Mouse (Mus musculus) left cerebral cortex, adult 18-20 months (tissue): Measurements from ENCODE around the gene 9630041A04Rik. TPM values are rescaled to one million over a fixed set of nuclear protein-coding genes. Genes with fewer than 3 reads are reported as not detected.
A peak's percentile ranks its signal among the peaks of the same experiment; 100 is the strongest.

Source experiments
- DNase-seq, 2 experiments: peaks; one replicate each; pipeline ENCODE4 v3.0.0; 2021 to 2022; ENCODE audit warnings: low spot score in 2 of 2, mixed read lengths in 1 of 2
- total RNA-seq, 2 experiments: library from RNA; stranded (reverse); gene quantifications; 2 replicates each; pipeline ENCODE4 v1.2.3; 2021

9630041A04Rik gene
- total RNA-seq, 2 experiments from 2014 or later, result not detected

DNA sequence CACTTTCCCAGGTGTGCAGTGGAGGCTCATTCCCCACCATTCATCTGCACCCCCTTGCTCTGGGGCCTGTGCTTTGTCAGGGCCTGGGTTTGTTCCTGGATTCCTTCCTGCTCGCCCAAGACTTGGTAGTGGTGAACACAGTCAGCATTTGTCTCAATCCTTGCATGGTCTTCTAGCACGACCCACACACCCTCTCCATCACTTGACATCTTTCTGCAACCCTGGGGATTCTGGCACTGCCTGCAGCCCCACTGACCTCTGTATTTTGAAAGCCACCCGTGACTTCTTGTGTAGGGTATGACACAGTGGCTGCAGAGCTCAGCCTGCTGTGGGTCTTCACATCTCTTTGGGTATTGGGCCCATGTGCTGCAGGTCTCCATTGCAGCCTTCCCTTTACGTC, 57.1 kb downstream of the 9630041A04Rik start:
- no peak for DNase-seq

- DNase-seq, result no peak
Measured at GRCm38 (mm10) chr9:101919324-101919723, 57.7 kb downstream of the 9630041A04Rik start.

DNA sequence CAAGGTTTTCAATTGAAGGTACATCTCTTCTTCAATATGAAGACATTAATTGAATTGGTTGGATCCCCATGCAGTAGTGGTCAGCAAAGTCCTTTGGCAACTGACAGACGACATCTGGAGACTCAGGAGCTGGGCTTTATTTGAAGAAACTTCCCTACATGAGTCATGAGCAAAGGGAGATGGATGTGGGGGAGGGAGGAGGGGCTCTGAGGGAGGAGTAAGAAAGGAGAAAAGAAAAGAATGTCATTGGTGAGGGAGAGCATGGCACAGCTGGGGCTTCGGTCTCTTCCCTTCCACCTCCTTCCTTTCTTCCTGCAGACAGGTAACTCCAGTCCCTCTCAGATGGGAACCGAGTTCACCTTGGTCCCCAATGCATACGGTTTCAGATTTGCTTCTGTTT, 61.2 kb downstream of the 9630041A04Rik start:
- no peak for DNase-seq

DNA sequence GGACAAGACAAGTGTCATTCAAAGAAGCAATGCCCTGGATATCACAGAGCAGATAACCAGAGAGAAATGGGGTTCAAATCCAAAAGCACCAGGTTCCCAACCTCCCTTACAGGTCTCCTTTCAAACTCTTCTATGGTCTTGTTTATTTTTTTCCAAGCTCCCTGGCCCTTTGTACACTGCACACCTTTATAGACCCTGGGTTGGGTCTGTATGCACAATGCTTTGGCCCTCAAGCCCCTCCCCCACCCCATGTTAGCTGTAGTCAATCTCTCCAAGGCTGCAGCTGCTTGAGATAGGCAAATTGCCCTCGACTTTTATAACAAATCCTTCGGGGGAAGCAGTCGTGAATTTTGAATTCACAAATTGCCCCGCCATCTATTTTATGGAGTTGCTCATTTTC, 63.2 kb downstream of the 9630041A04Rik start:
- no peak for DNase-seq

DNA sequence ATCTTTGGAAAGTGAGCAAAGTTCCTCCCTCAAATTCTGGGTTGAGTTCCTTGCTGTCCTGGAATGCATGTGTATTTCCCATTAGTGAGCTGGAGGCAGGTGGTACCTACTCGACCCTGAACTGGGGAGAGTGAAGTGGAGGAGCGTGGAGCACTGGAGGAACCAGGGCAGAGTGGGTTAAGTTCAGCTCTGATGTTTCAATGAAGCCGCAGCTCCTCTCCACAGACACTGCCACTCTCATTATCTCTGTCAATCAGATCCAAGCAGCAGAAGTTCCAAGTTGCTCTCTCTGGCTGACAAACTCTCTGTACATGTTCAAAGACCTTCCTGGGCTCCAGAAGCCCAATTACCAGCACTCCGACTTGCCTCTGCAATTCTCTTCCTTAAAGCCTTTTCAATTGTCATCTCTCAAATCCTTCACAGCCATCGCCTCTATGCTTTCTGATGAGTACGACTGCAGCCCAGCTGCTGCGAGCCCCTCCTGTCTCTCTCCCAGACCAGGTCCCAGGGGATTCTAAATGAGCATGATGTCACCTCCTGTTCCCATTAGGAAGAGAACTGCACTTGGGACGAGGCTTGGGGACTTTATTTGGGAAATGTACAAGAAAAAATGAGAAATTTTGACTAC, 72.4 kb downstream of the 9630041A04Rik start:
- no peak for DNase-seq

GRCm38 (mm10) chr9:101934887-101935286, 73.2 kb downstream of the 9630041A04Rik start:
- no peak for DNase-seq

DNA sequence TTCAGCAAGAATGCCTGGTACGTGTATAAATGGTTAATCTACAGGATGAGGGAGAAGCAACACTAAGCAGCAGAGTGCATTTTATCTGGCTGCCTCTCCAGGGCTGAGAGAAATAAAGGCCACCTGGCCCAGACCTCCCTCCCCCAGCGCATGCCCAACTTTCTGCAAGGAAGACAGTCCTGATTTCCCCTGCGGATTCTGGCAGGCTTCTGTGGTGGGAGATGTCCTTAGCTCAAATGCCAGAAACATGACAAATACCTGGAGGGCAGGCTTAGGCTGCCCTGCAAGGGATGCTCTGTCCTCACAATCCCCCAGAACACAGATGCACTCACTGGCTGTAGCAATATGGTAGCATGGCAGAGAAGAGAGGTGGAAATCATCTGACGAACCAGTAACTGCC, 76.4 kb downstream of the 9630041A04Rik start:
- no peak for DNase-seq

- no peak for DNase-seq
Measured at GRCm38 (mm10) chr9:101939006-101939405, 77.4 kb downstream of the 9630041A04Rik start.

- no peak for DNase-seq
Measured at GRCm38 (mm10) chr9:101940182-101940581, 78.5 kb downstream of the 9630041A04Rik start.

- DNase-seq, result no peak
Measured at GRCm38 (mm10) chr9:101942058-101942669, 80.5 kb downstream of the 9630041A04Rik start.

DNA sequence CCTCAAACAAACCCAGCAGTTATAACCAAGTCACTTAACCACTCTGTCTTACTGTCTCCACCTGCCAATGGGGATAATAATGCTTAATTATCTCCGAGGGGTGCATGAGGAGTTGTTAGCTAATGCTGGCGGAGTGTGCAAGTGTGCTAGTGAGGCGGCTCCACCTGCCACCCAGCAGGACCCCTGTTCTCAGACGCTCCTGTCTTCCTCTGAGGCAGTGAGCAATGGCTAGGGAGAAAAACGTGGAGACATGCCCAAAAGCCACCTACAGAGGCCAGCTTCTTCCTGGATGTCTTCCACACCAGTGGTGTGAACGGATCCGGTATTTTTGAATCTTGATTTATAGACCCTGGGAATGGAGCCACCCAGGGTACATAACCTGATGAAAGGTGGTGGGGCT, 83.7 kb downstream of the 9630041A04Rik start:
- DNase-seq, result no peak

GRCm38 (mm10) chr9:101945814-101946213, 84.2 kb downstream of the 9630041A04Rik start:
- no peak for DNase-seq

- DNase-seq, result no peak
Measured at GRCm38 (mm10) chr9:101950101-101950500, 88.5 kb downstream of the 9630041A04Rik start.

DNA sequence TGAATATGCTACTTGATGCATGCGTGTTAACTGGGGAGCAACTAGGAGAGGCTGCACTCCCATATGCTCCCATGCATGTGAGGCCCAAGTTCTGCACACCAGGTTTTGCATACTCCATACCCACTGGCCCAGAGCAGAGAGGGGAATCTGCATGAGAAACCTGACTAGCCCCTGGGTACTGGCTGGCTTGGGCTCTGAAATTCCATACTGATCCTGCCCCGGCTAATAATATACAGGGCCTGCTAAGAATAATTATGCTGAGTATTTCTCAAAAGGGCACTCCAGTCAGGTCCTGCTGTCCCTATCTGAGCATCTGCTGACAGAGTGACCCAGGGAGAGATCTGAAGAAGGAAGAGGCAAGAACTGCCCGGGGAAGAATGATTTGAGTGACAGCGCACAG, 92.9 kb downstream of the 9630041A04Rik start:
- no peak for DNase-seq

- DNase-seq, result peak in 1 of 2 experiments; percentile 13
Measured at GRCm38 (mm10) chr9:101956228-101956627, 94.6 kb downstream of the 9630041A04Rik start.

GRCm38 (mm10) chr9:101971806-101972205, 110.2 kb downstream of the 9630041A04Rik start:
- no peak for DNase-seq

DNA sequence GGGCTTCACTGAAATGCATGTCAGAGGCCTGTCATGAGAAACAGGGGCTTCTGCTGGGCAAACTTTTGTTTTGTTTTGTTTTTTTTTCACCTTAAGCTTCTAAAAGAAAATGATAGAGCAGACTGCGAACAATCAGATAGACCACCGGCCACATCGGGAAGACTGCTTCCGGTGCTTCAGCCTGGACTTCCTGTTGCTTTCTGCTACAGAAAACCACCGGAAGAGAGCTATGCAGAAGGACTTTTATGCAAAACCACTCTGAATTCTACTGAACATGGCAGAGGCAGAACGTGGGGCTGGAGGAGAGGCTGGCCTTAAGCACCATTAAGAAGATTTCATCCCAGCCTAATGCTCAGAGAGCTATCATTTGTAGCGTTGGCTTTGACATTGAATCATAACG, 110.7 kb downstream of the 9630041A04Rik start:
- DNase-seq, result no peak

DNA sequence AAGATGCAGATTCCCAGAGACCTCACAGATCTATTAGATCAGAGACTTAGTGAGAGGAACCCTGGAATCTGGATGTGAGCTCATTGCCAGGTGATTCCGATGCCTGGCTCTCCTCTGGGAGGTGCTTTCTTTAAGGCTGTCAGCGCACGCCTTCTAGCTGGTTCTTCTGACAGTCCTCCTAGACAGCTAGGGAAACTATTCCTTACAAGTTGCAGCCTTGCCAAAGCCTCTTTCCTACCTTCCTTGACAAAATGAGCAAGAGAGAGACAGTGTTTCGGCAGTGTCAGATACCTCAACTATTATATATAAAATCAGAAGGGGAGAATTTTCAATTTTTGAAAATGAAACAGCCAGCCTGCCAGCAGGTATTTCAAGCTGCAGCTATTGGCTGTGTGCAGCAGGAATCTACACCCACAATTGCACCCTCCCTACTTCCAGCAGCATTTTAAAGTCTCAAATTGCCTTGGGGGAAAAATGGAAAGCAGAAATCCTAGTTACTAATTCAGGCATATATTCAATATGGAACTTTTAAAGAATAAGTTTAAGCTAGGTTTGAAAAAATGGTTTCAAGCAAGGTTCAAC, 115.3 kb downstream of the 9630041A04Rik start:
- no peak for DNase-seq

DNA sequence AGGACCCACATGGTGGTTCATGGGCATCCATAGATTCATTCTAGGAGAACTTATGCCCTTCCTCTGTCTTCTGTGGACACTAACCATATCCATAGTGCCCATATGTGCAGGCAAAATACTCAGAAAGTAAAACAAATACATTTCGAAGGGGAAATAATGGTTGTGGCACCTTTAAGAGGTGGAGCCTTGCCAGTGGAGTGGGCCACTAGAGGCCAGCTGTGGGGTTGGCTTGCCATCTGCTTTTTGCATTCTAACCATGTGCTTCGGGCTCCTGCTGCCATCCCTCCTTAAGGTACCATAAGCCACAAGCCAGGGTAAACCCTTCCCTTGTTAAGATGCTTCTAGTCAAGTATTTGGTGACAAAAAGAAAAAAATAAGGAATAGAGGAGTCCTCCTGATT, 119.5 kb downstream of the 9630041A04Rik start:
- no peak for DNase-seq

- no peak for DNase-seq
Measured at GRCm38 (mm10) chr9:101982378-101982777, 120.7 kb downstream of the 9630041A04Rik start.

DNA sequence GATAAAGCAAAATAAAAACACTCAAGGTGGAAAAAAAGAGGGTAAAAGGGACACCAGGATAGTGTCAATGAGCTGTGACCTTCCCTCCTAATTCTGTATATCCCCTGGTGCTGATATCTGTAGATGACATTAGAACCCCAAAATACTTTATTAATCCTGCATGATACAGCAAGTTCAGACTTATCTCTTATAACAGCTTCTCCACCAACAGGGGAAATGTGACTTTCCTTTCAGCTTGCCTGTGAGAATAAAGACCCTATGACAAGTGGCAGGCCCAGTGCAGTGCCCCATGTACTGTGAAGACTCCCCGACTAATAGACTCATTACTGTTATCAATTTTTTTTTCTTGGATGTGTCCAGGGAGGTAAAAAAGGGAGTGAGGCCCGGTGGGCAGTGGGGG, 125.3 kb downstream of the 9630041A04Rik start:
- no peak for DNase-seq

DNA sequence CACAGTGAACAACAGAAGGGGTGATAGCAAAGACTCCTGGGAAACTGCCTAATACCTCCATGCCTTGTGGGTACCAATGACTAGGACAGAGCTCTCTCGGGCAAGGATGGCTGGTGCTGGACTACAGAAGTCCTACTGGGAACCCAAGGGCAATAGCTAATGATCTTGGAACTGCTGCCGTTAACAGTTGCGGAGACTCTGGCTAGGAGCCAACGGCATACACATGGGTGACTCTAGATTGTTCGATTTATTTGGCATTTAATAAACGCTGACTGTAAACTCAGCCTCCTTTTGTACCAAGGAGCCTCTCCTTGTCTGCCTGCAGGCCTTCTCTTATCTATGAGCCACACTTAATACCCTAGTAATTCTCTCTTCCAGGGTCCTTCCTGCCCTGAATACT, 128.4 kb downstream of the 9630041A04Rik start:
- no peak for DNase-seq

GRCm38 (mm10) chr9:101990836-101991235, 129.2 kb downstream of the 9630041A04Rik start:
- DNase-seq, result no peak
